Mouse (Mus musculus) MEL (cell line): ENCODE measurements at regions not wholly inside any gene's neighbourhood (a gene's known extent, or its start where the extent isn't known, plus 50 kb on each side); places are given as distances from the start of the nearest gene placed in this dataset.

Experiments used
- DNase-seq: peaks from one replicate; pipeline ENCODE4 v3.0.0; 2011; ENCODE audit warnings: low read depth, low spot score
- H3K27ac ChIP-seq: 2 replicates; pipeline ENCODE4 v1.5.1; 2012; ENCODE audit warnings: low read depth, mild to moderate bottlenecking, control low read depth, low read length, moderate library complexity; ENCODE audit not compliant: control insufficient read depth
- H3K27me3 ChIP-seq, 2 experiments: fragments of 150-350 bp in 1 of 2; sonication (generic) in 1 of 2; 2 replicates each; pipeline ENCODE4 v1.6.1; 2012; ENCODE audit warnings: low read length in 2 of 2, mild to moderate bottlenecking in 2 of 2, improper control_type of control experiment in 1 of 2, moderate library complexity in 1 of 2; ENCODE audit not compliant: insufficient read depth in 2 of 2, control insufficient read depth in 1 of 2
- H3K36me3 ChIP-seq, 2 experiments: 2 replicates each; pipeline ENCODE4 v1.6.1; 2012 to 2014; ENCODE audit warnings: low read length in 2 of 2, improper control_type of control experiment in 1 of 2, inconsistent platforms in 1 of 2, mild to moderate bottlenecking in 1 of 2; ENCODE audit not compliant: insufficient read depth in 2 of 2, control insufficient read depth in 1 of 2
- H3K4me1 ChIP-seq, 2 experiments: fragments of 150-350 bp in 1 of 2; sonication (generic) in 1 of 2; 2 replicates each; pipeline ENCODE4 v1.6.1; 2012; ENCODE audit warnings: low read length in 2 of 2, improper control_type of control experiment in 1 of 2, mild to moderate bottlenecking in 1 of 2; ENCODE audit not compliant: insufficient read depth in 2 of 2, control insufficient read depth in 1 of 2
- H3K4me3 ChIP-seq, 2 experiments: fragments of 150-350 bp in 1 of 2; sonication (generic) in 1 of 2; 2 replicates each; pipeline ENCODE4 v1.5.1; 2012; ENCODE audit warnings: low read depth in 2 of 2, low read length in 2 of 2, mild to moderate bottlenecking in 2 of 2, moderate library complexity in 2 of 2, control low read depth in 1 of 2, improper control_type of control experiment in 1 of 2; ENCODE audit not compliant: control insufficient read depth in 1 of 2, insufficient read depth in 1 of 2
- H3K79me2 ChIP-seq: 2 replicates; pipeline ENCODE4 v1.6.1; 2012; ENCODE audit warnings: mild to moderate bottlenecking, low read length, moderate library complexity; ENCODE audit not compliant: control insufficient read depth, poor library complexity, insufficient read depth
- H3K9ac ChIP-seq: 2 replicates; pipeline ENCODE4 v1.6.1; 2012; ENCODE audit warnings: low read depth, mild to moderate bottlenecking, control low read depth, low read length, moderate library complexity; ENCODE audit not compliant: control insufficient read depth, poor library complexity, severe bottlenecking
- H3K9me3 ChIP-seq: fragments of 150-350 bp; sonication (generic); replicated peaks from 2 replicates; pipeline ENCODE4 v1.6.1; 2012; ENCODE audit warnings: mild to moderate bottlenecking, low read length, improper control_type of control experiment, moderate library complexity; ENCODE audit not compliant: insufficient read depth
- BHLHE40 ChIP-seq: IDR thresholded peaks from 2 replicates; pipeline ENCODE4 v1.6.1; 2012; ENCODE audit warnings: low read depth, mild to moderate bottlenecking, inconsistent platforms, low read length, improper control_type of control experiment, borderline replicate concordance
- CHD1 ChIP-seq: IDR thresholded peaks from 2 replicates; pipeline ENCODE4 v1.6.1; 2012; ENCODE audit warnings: low read depth, mild to moderate bottlenecking, inconsistent platforms, low read length, improper control_type of control experiment
- ELF1 ChIP-seq: IDR thresholded peaks from 2 replicates; pipeline ENCODE4 v1.6.1; 2014; ENCODE audit warnings: low read depth, mild to moderate bottlenecking, inconsistent platforms, low read length, improper control_type of control experiment, moderate library complexity
- HCFC1 ChIP-seq: IDR thresholded peaks from 2 replicates; pipeline ENCODE4 v1.6.1; 2012; ENCODE audit warnings: low read depth, mild to moderate bottlenecking, inconsistent platforms, low read length, improper control_type of control experiment, moderate library complexity
- MAZ ChIP-seq: IDR thresholded peaks from 2 replicates; pipeline ENCODE4 v1.6.1; 2012; ENCODE audit warnings: low read depth, mild to moderate bottlenecking, inconsistent platforms, low read length, improper control_type of control experiment
- MYB ChIP-seq: IDR thresholded peaks from 2 replicates; pipeline ENCODE4 v1.6.1; 2011; ENCODE audit warnings: mild to moderate bottlenecking, low read depth, low read length, improper control_type of control experiment
- POLR2AphosphoS2 ChIP-seq: IDR thresholded peaks from 2 replicates; pipeline ENCODE4 v1.6.1; 2011; ENCODE audit warnings: low read length, improper control_type of control experiment
- RAD21 ChIP-seq: IDR thresholded peaks from 2 replicates; pipeline ENCODE4 v1.6.1; 2011; ENCODE audit warnings: mild to moderate bottlenecking, low read depth, low read length, improper control_type of control experiment
- RCOR1 ChIP-seq: IDR thresholded peaks from 2 replicates; pipeline ENCODE4 v1.6.1; 2012; ENCODE audit warnings: low read depth, mild to moderate bottlenecking, inconsistent platforms, low read length, improper control_type of control experiment
- SMC3 ChIP-seq: IDR thresholded peaks from 2 replicates; pipeline ENCODE4 v1.6.1; 2011; ENCODE audit warnings: low read depth, low read length, improper control_type of control experiment
- TAL1 ChIP-seq: IDR thresholded peaks from 2 replicates; pipeline ENCODE4 v1.6.1; 2012; ENCODE audit warnings: mild to moderate bottlenecking, inconsistent platforms, low read length, moderate library complexity, mixed read lengths
- TBP ChIP-seq: IDR thresholded peaks from 2 replicates; pipeline ENCODE4 v1.8.0; 2011; ENCODE audit warnings: low read depth, low read length, improper control_type of control experiment
- TCF12 ChIP-seq: IDR thresholded peaks from 2 replicates; pipeline ENCODE4 v1.6.1; 2014; ENCODE audit warnings: low read depth, mild to moderate bottlenecking, inconsistent platforms, low read length, improper control_type of control experiment, moderate library complexity
- UBTF ChIP-seq: IDR thresholded peaks from 2 replicates; pipeline ENCODE4 v1.6.1; 2012; ENCODE audit warnings: low read depth, mild to moderate bottlenecking, inconsistent platforms, low read length, improper control_type of control experiment, moderate library complexity, borderline replicate concordance; ENCODE audit not compliant: insufficient read depth
- USF2 ChIP-seq, 2 experiments: IDR thresholded peaks; 2 replicates each; pipeline ENCODE4 v1.6.1; 2011 to 2012; ENCODE audit warnings: improper control_type of control experiment in 2 of 2, low read length in 2 of 2, borderline replicate concordance in 1 of 2, inconsistent platforms in 1 of 2, low read depth in 1 of 2, mild to moderate bottlenecking in 1 of 2; ENCODE audit not compliant: insufficient read depth in 1 of 2
- ZNF384 ChIP-seq: IDR thresholded peaks from 2 replicates; pipeline ENCODE4 v1.6.1; 2012; ENCODE audit warnings: low read depth, mild to moderate bottlenecking, inconsistent platforms, low read length, improper control_type of control experiment

- no peak overlapping the region for H3K9ac ChIP-seq
- H3K4me1 ChIP-seq = no peaks in the 10 kb centered on the region
- TF ChIP-seq ZNF384 (no peak), TBP (no peak), BHLHE40 (no peak), RAD21 (no peak), RCOR1 (no peak), UBTF (no peak), TCF12 (no peak), MAZ (no peak), MYB (no peak), TAL1 (no peak), CHD1 (no peak), HCFC1 (no peak)
- TF ChIP-seq, all 39 proteins: peak for 0
- DNase-seq = no peak
- no peak overlapping the region for H3K27ac ChIP-seq
- no peaks in the 10 kb centered on the region for H3K79me2 ChIP-seq
- no peaks in the 10 kb centered on the region for H3K36me3 ChIP-seq
- H3K4me3 ChIP-seq = no peak overlapping the region
- no peaks in the 10 kb centered on the region for H3K27me3 ChIP-seq
- no peaks in the 10 kb centered on the region for H3K9me3 ChIP-seq
Observed at GRCm38 (mm10) chr16:76827674-76828441, 185.6 kb upstream of the Usp25 start.

GRCm38 (mm10) chr16:76821261-76821660 lies 192.2 kb upstream of the Usp25 start:
- TF ChIP-seq POLR2AphosphoS2 = no peak
- TF ChIP-seq ELF1 = no peak
- TF ChIP-seq TCF12 = no peak
- no peak for TF ChIP-seq RCOR1
- TF ChIP-seq SMC3 = no peak
- TF ChIP-seq TBP = no peak
- TF ChIP-seq USF2 (IDR thresholded peaks at IDR 0.05; ENCODE audit: borderline replicate concordance in 1 of 2, insufficient read depth in 1 of 2, low read depth in 1 of 2, low read length in 2 of 2) = no peak
- TF ChIP-seq, all 39 proteins: peak for 0

More at GRCm38 (mm10) chr16:76821261-76821660, 192.2 kb upstream of the Usp25 start:
- no peak overlapping the region for H3K4me3 ChIP-seq
- no peaks in the 10 kb centered on the region for H3K27me3 ChIP-seq
- H3K79me2 ChIP-seq = no peaks in the 10 kb centered on the region
- H3K36me3 ChIP-seq = no peaks in the 10 kb centered on the region
- H3K4me1 ChIP-seq = no peaks in the 10 kb centered on the region
- H3K9me3 ChIP-seq = no peaks in the 10 kb centered on the region
- H3K9ac ChIP-seq = no peak overlapping the region
- no peak for DNase-seq
- no peak overlapping the region for H3K27ac ChIP-seq
